Mouse (Mus musculus) frontal cortex, postnatal 14 days (tissue): ENCODE results near the gene Cog1.

ENCODE experiments used
- DNase-seq, 2 experiments: peaks; one replicate each; pipeline ENCODE4 v3.0.0; 2022; ENCODE audit warnings: low spot score in 2 of 2

The Cog1 gene

DNA sequence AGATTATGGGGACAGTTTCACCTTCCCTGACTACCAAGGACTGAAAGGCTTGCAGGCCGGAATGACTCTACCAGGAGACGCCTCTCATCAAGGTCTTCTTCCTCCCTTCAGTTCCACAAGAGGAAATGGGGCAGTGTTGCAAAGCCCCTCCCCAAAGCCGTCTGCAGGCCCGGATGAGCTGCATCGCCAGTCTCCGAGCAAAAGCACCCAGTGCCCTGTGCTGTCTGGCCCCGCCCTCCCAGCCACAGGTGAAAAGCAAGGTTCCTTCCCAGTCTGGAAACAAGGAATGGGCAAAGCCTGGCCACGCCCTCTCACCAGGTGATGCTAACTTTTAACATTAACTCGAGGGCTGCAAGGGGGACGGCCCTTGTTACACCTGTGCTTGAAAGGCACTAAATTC, 17.7 kb downstream of the Cog1 start:
- no peak for DNase-seq

GRCm38 (mm10) chr11:113667122-113667521, 18.2 kb downstream of the Cog1 start:
- DNase-seq = no peak

- DNase-seq = no peak
These were observed 18.7 kb downstream of the Cog1 start for GRCm38 (mm10) chr11:113667704-113668103.

DNA sequence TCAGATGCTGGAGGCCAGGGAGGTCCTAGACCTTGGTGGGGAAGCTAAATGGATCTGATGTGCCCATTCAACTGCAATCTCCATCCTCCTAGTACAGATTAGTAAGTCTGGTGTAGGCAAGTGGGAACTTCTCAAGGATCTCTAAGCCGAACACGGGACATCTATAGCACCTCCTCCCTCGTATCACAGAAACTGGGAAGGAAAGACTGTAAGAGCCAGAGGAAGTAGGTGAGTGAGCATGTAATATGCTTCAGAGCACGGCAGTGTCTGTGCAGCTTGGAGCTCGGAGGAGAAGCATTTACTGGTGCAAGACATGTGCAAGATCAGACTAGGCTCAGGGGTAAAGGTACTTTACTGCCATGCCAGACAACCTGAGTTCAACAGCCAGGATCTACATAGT, 19.9 kb downstream of the Cog1 start:
- DNase-seq = no peak

DNA sequence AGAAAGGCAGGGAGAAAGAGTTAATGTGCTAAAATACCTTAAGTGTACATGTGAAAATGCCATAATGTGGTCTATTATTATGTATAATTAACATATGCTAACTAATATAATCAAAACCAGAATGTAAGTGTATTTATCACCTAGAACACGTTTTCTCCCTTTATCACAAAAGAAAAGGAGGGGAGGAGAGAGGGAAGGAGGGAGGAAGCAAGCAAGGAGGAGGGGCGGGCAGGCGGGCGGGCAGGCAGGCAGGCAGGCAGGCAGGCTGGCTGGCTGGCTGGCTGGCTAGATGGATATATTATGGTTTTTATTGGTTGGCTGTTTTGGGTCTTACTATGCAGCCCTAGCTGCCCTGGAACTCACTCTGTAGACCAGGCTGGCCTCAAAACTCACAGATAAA, 20.7 kb downstream of the Cog1 start:
- DNase-seq = no peak

DNA sequence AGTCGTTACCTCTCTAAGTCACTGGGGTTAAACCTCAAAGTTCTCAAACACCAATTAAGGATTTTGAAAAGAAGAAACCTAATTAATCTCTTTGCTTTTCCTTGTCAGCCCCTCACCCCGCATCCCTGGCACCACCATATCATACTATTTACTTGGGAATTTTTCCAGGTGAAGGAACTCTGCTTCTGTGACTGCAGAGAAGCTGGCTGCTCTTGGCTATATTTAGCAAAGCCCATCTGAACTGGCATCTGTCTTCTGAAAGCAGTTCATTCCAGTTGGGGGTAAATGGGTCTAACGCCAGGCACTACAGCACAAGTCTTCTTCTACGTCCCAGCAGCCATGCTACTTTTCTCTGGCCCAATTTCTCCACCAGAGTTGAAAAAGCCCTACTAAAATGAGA, 24.6 kb downstream of the Cog1 start:
- DNase-seq = no peak

- DNase-seq = no peak
These were observed 25.6 kb downstream of the Cog1 start for GRCm38 (mm10) chr11:113674595-113674994.

DNA sequence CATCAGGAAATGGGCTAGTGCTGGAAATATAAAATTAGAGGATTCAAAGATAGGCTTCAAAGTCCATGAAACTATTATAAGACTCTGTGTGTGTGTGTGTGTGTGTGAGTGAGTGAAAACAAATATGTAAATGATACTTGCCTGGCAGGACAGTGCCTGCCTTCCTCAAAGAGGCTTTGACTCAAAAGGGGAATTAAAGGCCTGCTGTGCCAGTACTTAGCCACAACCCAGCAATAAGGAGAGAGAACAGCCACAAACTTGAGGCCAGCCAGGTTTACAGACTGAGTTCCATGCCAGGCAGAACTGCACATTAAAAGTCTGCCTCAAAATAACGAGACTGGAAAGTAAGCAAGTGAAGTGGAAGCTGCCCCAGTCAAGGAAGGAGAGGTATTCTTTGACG, 27.9 kb downstream of the Cog1 start:
- DNase-seq = no peak

DNA sequence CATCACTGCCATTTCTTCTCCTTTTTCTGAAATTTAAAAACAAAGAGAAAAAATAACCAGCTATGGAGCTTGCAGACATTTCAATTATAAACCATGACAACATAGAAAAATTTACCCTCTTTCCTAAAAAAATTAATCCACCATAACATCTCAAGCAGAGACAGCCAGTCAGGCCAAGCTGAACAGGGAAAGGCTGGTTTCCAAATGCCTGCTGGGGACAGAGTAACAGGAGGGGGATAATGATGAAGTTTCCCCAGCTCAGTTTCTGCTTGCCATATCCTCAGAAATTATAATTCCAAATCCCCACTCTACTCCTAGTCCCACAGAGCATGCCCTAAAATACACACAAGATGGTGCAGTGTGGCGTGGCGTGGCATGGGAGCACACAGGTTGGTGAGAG, 28.4 kb downstream of the Cog1 start:
- DNase-seq = no peak

GRCm38 (mm10) chr11:113678373-113678772, 29.4 kb downstream of the Cog1 start:
- no peak for DNase-seq

GRCm38 (mm10) chr11:113680954-113681353, 32.0 kb downstream of the Cog1 start:
- no peak for DNase-seq

DNA sequence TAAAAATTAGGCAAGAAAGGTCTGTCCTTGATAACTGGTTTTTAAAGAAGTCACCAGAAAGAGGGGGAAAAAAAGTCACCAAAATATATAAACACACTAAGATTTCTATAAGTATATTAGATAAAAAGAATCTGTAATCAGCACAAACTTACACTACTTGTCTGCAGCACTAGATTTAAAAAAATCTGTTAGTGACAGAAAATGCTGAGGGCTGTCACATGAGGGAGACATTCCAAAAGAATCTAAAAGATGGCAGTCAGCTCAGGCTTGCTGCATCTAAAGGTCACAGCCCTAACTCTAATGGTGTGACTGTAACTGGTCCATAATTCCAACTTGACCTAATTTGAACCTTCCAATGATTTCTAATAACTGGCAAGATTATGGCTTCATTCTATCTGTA, 33.0 kb downstream of the Cog1 start:
- no peak for DNase-seq

DNA sequence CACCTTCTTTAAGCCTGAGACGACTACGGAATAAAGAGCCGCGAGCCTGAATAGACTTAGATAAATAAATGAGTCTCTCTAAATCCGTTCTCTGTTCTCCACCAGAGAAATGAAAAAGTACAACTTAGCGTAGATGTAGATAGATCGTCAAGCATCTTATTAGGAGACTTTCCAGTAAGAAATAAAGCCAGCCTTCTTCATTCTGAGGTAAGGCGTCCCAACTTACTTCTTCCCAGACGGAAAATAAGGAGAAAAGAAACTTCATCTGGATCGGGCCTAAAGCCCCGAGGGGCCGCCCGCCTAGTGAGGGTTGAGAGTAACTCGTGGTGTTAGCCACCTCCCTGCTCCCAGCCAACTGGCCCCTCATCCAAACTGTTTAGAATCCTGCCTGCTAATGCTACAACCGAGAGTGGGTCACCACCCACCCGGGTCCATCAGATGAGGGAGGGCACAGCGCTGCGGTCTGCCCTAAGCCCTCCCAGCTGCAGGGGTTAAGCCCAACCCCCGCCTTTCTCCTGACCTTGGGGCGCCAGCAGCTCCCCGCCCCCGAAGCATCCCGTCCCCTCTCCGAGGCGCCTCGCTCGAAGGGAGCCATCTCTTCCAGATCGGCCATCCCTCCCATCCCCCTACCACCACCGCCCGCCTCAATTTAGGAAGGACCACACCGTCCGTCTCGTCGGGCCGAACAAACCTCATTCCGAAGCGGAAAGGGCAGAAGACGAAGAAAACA, 34.1 kb downstream of the Cog1 start:
- peak; percentile 35 to 40 for DNase-seq

DNA sequence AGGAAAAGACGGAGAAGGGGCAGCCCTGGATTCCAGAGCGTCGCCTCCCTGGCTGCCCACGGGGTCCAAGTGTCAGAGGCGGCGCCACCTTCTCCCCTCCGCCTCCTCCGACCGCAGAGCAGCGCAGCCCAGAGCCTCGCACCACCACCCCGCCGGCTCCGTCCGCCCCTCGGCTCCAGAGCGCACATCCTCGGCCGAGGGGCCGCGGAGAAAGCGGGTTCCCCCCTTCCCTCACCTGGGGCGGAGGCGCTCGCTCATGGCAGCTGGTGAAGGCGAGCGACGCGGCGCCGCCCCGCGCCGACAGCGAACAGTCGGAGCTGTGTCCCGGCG, 34.6 kb downstream of the Cog1 start:
- no peak for DNase-seq

DNA sequence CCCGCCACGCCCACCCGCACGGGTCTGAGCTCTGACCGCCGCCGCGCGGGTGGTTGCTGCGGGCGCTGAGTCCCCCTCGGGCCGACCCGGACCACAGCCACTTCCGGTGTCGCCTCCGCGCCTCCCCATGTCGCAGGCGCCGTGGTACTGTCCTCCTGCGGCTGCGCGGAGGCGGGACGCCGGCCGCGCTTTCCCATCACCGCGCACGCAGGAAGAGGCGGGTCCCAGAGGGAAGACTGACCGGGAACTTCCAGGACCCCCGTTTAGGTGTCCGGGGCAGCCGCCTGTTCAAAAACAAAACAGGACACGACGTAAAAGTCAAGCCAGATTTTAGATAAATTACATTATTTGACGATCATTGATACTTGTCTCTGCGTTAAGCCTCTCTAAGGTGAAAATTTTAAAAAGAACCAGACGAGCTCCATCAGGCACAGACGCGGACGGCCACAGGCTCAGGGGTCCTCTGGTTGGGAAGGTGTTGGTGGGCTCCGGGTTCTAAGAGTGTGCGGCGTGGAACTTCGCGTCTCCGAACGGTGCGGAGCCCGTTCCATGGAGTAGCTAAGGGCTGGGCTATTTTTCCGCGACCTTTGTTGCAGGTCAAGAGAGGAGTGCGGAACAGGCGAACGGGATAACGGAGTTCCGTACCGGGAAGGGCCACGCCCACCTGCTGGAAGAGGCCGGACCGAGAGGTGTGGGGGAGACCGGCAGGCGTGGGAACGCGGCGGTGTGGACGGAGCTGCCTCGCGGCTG, 35.2 kb downstream of the Cog1 start, which contains the start of the genes Fam104a and D11Wsu47e:
Fam104a (minus strand) TSS at position 199 of the 750 bp plus-strand sequence.
D11Wsu47e (plus strand) TSS at position 456 of the 750 bp plus-strand sequence.
- peak; percentile 90 to 91 for DNase-seq

- DNase-seq = no peak
These were observed 35.9 kb downstream of the Cog1 start for GRCm38 (mm10) chr11:113684707-113685426.

DNA sequence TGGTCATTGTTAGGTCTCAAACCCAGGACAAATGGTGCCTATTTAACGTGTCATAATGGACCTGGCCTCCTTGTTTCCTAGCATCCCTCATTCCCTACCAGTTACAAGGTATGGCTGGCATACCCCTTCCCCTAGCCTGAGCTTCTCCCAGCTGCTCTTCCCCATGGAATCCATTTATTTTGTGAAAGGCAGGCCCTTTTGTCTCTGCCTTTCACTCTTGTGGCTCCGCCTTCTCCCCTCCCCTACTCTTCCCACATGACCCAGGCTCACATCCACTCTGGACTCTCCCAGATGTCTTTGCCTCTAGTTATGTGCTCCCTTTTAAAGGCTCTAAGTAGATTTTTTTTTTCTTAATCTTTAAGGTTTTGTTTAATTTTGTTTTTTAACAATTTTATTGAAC, 38.1 kb downstream of the Cog1 start:
- no peak for DNase-seq

GRCm38 (mm10) chr11:113690506-113690905, 41.5 kb downstream of the Cog1 start:
- no peak for DNase-seq

- no peak for DNase-seq
These were observed 42.3 kb downstream of the Cog1 start for GRCm38 (mm10) chr11:113691318-113691717.

DNA sequence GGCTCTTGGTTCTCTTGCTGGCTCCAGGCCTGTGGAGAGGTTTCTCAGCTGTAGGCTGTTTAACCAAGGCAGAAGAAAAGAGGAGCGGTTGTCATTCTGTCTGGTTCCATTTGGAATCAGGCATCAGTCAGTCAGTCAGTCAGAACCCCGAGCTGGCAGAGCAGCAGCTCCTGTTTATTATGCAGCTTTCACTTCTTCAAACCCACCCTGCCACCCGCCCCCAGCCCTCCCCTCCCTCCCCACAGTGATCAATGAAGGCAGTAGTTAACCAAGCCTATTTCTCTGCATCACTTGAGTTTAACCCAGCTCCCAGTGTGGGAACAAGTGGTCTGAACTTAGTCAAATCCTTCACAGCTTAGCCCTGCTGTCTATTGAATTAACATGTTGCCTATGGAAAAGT, 42.9 kb downstream of the Cog1 start:
- no peak for DNase-seq

DNA sequence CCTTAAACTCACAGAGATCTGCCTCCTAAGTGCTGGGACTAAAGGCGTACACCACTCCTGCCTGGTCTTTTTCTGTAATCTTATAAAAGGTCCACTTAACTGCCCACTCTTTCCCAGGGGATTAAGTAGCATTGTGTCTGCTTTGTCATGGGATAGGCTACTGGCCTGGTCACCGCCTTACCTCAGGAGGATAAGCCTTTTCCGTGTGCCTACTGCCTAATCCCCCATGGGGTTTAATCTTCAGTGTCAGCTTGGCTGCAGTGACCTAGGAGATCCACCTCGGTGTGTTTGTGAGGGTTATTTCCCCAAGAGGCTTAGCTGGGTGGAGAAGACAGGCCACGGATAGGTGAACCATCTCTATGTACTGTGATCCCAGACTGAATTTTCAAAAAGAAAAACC, 48.6 kb downstream of the Cog1 start:
- no peak for DNase-seq

DNA sequence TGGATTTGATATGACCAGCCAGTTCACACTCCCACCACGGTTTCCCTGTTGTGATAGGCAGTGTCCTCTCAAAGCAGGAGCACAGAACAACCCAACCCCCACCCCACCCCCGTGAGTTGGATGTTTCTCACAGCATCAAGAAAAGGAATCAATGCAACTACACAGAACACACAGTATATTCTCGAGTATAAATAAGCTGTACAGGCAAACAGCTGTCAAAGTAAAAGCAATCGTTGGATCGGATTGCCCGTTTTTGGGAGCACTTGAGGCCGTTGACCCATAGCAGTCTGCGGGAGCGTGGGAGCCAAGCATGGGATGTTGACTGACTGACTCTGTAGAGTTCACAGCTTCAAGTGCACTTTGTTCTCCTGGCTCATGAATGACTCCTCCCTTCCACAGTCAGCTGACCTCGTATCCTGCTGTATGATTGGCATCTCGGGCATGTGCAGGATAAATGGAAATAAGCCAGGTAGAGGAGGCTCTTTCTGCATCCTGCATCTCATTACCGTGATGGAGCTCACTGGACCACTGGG, 49.1 kb downstream of the Cog1 start:
- no peak for DNase-seq
